Comparison of ENCODE assay signal across 8 mouse cellular contexts in the genomic region with DNA sequence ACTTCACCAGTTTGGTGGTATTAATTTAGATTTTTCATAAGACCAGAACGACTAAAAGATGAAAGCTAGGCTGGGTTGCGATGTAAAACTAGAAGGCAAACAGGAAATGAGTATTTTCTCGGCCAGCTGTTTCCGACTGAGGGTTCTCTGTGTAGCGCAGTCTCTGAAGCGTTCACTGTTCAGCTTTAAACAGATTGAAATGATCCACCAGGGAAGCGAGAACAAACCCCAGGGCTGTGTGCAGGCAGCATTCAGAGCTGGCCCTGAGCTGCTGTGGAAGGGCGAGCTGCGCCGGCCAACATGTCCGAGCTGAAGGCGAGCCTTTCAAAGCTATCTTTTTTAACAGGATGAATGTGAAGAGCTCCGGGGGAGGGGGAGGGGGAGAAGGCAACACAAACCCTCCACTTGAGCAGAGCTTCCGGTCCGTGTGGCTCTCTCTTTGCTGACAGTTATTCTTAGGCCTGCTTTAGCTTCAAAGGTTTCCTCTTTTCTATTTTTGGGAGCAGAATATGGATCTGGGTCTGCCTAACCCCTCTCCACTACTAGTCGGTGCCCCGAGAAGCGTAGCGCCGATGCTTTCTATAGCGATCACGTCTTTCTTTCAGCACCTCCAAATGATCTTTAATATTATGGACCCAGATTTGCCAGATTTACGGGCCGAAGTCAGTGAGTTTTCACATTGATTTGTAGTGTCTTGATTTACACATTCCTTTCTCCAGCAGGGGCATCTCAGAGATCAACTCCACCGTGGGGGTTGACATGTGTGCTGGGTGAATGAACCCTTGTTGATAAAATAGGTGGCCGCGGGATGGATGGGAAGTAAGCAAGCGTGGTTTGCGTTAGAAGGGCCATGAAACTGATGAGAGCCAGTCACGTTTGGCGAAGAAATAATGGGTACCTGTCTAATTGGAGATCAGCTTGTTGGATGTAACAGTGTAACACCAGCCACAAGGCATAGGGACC. TPM values are rescaled to one million over a fixed set of nuclear protein-coding genes. Genes with fewer than 3 reads are reported as not detected.
DNase-seq lines count a peak whose midpoint lies in the region; ATAC-seq and TF ChIP-seq lines count a peak whose summit lies in the region.

No protein-coding gene starts in this region.

- peak; percentile 73 for DNase-seq in adrenal gland, postnatal 10 days
- DNase-seq in heart, embryonic 10.5 days (ENCODE audit: low spot score): peak; percentile 92
- peak; percentile 58 for DNase-seq in kidney, adult 2 months
- peak; percentile 90 for DNase-seq in midbrain, embryonic 11.5 days (ENCODE audit: low spot score, missing footprints)
- peak; percentile 50 for DNase-seq in right cerebral cortex, postnatal 4 days
- DNase-seq in cerebellum, adult 9-10 months: no peak

- no peak for TF ChIP-seq CTCF in kidney, adult 2 months (conservative IDR thresholded peaks at IDR 0.05; ENCODE audit: insufficient read depth, insufficient read length, low read depth, low read length)

- H3K9me3 ChIP-seq in heart, embryonic 10.5 days: no peaks in the 10 kb centered on the region
- no peaks in the 10 kb centered on the region for H3K9me3 ChIP-seq in limb, embryonic 12.5 days
- no peaks in the 10 kb centered on the region for H3K9me3 ChIP-seq in midbrain, embryonic 11.5 days (ENCODE audit: control insufficient read depth, low read length)

- peak overlapping the region; percentile 57 for H3K4me2 ChIP-seq in limb, embryonic 12.5 days
- H3K4me2 ChIP-seq in midbrain, embryonic 11.5 days: no peak overlapping the region

- H3K9ac ChIP-seq in limb, embryonic 12.5 days (replicated peaks): no peak overlapping the region
- H3K9ac ChIP-seq in midbrain, embryonic 11.5 days (ENCODE audit: low read length): no peak overlapping the region

- peak; percentile 18 for ATAC-seq in erythroblast, adult 5-6 weeks (replicated peaks; ENCODE audit: low FRiP score, poor library complexity, severe bottlenecking)
- peak; percentile 68 for ATAC-seq in limb, embryonic 12.5 days (ENCODE audit: insufficient number of reproducible peaks, insufficient read depth, low FRiP score, low TSS enrichment, low read depth)
- peak; percentile 30; the same call in 1 of the 2 replicates for ATAC-seq in midbrain, embryonic 11.5 days (ENCODE audit: low FRiP score)

- H3K27ac ChIP-seq in heart, embryonic 10.5 days: peak overlapping the region; percentile 89
- H3K27ac ChIP-seq in kidney, adult 2 months (ENCODE audit: insufficient read depth, low read depth, low read length): peak overlapping the region; percentile 76; the same call in 1 of the 2 replicates
- peak overlapping the region; percentile 84 for H3K27ac ChIP-seq in limb, embryonic 12.5 days
- no peak overlapping the region for H3K27ac ChIP-seq in midbrain, embryonic 11.5 days (ENCODE audit: low read depth, low read length)

- peaks cover 42% of the 10 kb centered on the region for H3K4me1 ChIP-seq in heart, embryonic 10.5 days
- H3K4me1 ChIP-seq in kidney, adult 2 months (ENCODE audit: control insufficient read depth, insufficient read depth, low read length): no peaks in the 10 kb centered on the region
- peaks cover 14% of the 10 kb centered on the region for H3K4me1 ChIP-seq in limb, embryonic 12.5 days (replicated peaks)
- no peaks in the 10 kb centered on the region for H3K4me1 ChIP-seq in midbrain, embryonic 11.5 days (ENCODE audit: control insufficient read depth, insufficient read depth, low read length)

- H3K27me3 ChIP-seq in heart, embryonic 10.5 days (ENCODE audit: insufficient read depth, poor library complexity, severe bottlenecking): no peaks in the 10 kb centered on the region
- H3K27me3 ChIP-seq in kidney, adult 2 months (replicated peaks; ENCODE audit: control insufficient read depth, insufficient read depth, low read length): no peaks in the 10 kb centered on the region
- 0 out of 2 replicates have a peak, but pooled peaks cover 7% of the 10 kb centered on the region for H3K27me3 ChIP-seq in limb, embryonic 12.5 days
- H3K27me3 ChIP-seq in midbrain, embryonic 11.5 days (ENCODE audit: control insufficient read depth, insufficient read depth, low read length): no peaks in the 10 kb centered on the region

- no peak for TF ChIP-seq POLR2A in kidney, adult 2 months (IDR thresholded peaks at IDR 0.05; ENCODE audit: low read depth, low read length)

- peak overlapping the region; percentile 50 for H3K4me3 ChIP-seq in heart, embryonic 10.5 days
- peak overlapping the region; percentile 55 for H3K4me3 ChIP-seq in kidney, adult 2 months (ENCODE audit: insufficient read depth, low read depth, low read length)
- peak overlapping the region; percentile 29 for H3K4me3 ChIP-seq in limb, embryonic 12.5 days (replicated peaks)
- no peak overlapping the region for H3K4me3 ChIP-seq in midbrain, embryonic 11.5 days (ENCODE audit: low read depth, low read length)

- WGBS in heart, embryonic 10.5 days: 20% methylated on average over 31 of the region's 31 CpGs
- 26% methylated on average over 31 of the region's 31 CpGs for WGBS in kidney, adult 2 months
- 12% methylated on average over 31 of the region's 31 CpGs for WGBS in limb, embryonic 12.5 days
- 64% methylated on average over 31 of the region's 31 CpGs for WGBS in midbrain, embryonic 11.5 days

- no peaks in the 10 kb centered on the region for H3K36me3 ChIP-seq in heart, embryonic 10.5 days
- no peaks in the 10 kb centered on the region for H3K36me3 ChIP-seq in kidney, adult 2 months (ENCODE audit: control insufficient read depth, insufficient read depth, low read length)
- no peaks in the 10 kb centered on the region for H3K36me3 ChIP-seq in limb, embryonic 12.5 days
- H3K36me3 ChIP-seq in midbrain, embryonic 11.5 days (ENCODE audit: control insufficient read depth, insufficient read depth, low read length): no peaks in the 10 kb centered on the region

RNA-seq across cellular contexts. Expression of a gene that starts 59.3 kb away (rescaled TPM):
- total RNA-seq in adrenal gland, postnatal 10 days (2021): 10 to 100 TPM; 51.1 to 81.1 TPM
- 29.0 and 36.7 TPM in 2 replicates for total RNA-seq in erythroblast, adult 5-6 weeks (2015; ENCODE audit: low replicate concordance)
- total RNA-seq in erythroblast, adult 5-6 weeks (2017; ENCODE audit: low replicate concordance): 40.0 and 79.6 TPM in 2 replicates
- polyA plus RNA-seq in heart, embryonic 10.5 days (2016; fragmentation: Nextera tagmentation; extraction: Ambion mirVana): 13.8 and 16.6 TPM in 2 replicates
- 16.6 and 17.8 TPM in 2 replicates for polyA plus RNA-seq in kidney, adult 2 months (2012; rRNA removed)
- 14.5 and 15.6 TPM in 2 replicates for polyA plus RNA-seq in limb, embryonic 12.5 days (2016; fragmentation: Nextera tagmentation; extraction: Ambion mirVana)
- 12.0 and 14.4 TPM in 2 replicates for polyA plus RNA-seq in midbrain, embryonic 11.5 days (2014; fragmentation: Nextera tagmentation; extraction: Ambion mirVana)

Comparison
In these comparisons a context has a peak if more than half of its experiments do, and no peak if none do; other contexts are left out.
1. ATAC-seq: peak in every context shown above with its lines; median percentile 68 in limb, embryonic 12.5 days; 30 in midbrain, embryonic 11.5 days; 18 in erythroblast, adult 5-6 weeks.